Mouse (Mus musculus) hindbrain, embryonic 13.5 days (tissue): ENCODE data around the gene Gm21915. TPM values are rescaled to one million over a fixed set of nuclear protein-coding genes. Genes with fewer than 3 reads are reported as not detected.
A peak's percentile ranks its signal among the peaks of the same experiment; 100 is the strongest.

Experiments used
- ATAC-seq: fragments of 200-750 bp; cut with Nextera tagmentation; 2 replicates; pipeline ENCODE4 v1.8.0; 2017; ENCODE audit warnings: moderate TSS enrichment; ENCODE audit not compliant: low FRiP score
- H3K27ac ChIP-seq: fragments of 300-500 bp; sonication (generic); 2 replicates; pipeline ENCODE4 v1.5.1; 2015; ENCODE audit warnings: inconsistent platforms, mild to moderate bottlenecking, moderate library complexity
- H3K27me3 ChIP-seq: fragments of 300-500 bp; sonication (generic); 2 replicates; pipeline ENCODE4 v1.6.1; 2015; ENCODE audit warnings: mild to moderate bottlenecking, inconsistent platforms
- H3K36me3 ChIP-seq: fragments of 300-500 bp; sonication (generic); 2 replicates; pipeline ENCODE4 v1.6.1; 2015; ENCODE audit warnings: mild to moderate bottlenecking, inconsistent platforms
- H3K4me1 ChIP-seq: fragments of 300-500 bp; sonication (generic); replicated peaks from 2 replicates; pipeline ENCODE4 v1.6.1; 2015; ENCODE audit warnings: inconsistent platforms
- H3K4me2 ChIP-seq: fragments of 300-500 bp; sonication (generic); 2 replicates; pipeline ENCODE4 v1.6.1; 2015; ENCODE audit warnings: inconsistent platforms, mild to moderate bottlenecking, moderate library complexity
- H3K4me3 ChIP-seq: fragments of 300-500 bp; sonication (generic); 2 replicates; pipeline ENCODE4 v1.5.1; 2015; ENCODE audit warnings: mild to moderate bottlenecking, inconsistent platforms
- H3K9ac ChIP-seq: fragments of 300-500 bp; sonication (generic); 2 replicates; pipeline ENCODE4 v1.6.1; 2015; ENCODE audit warnings: mild to moderate bottlenecking, inconsistent platforms
- H3K9me3 ChIP-seq: fragments of 300-500 bp; sonication (generic); 2 replicates; pipeline ENCODE4 v1.6.1; 2016; ENCODE audit warnings: inconsistent platforms
- WGBS: fragments of 180-500 bp; shearing (Covaris S2); methylation state at CpG from one replicate; pipeline ENCODE4 v1.1.7; 2015; 5-methylcytosine and 5-hydroxymethylcytosine counted together
- polyA plus RNA-seq: library from polyadenylated mRNA; unstranded; fragments of >200 nt; fragmentation: Nextera tagmentation; extraction: Ambion mirVana; gene quantifications from 2 replicates; pipeline ENCODE4 v1.2.1, GENCODE M21; 2015

The Gm21915 gene
- polyA plus RNA-seq, 1 experiment from 2014 or later: not detected

DNA sequence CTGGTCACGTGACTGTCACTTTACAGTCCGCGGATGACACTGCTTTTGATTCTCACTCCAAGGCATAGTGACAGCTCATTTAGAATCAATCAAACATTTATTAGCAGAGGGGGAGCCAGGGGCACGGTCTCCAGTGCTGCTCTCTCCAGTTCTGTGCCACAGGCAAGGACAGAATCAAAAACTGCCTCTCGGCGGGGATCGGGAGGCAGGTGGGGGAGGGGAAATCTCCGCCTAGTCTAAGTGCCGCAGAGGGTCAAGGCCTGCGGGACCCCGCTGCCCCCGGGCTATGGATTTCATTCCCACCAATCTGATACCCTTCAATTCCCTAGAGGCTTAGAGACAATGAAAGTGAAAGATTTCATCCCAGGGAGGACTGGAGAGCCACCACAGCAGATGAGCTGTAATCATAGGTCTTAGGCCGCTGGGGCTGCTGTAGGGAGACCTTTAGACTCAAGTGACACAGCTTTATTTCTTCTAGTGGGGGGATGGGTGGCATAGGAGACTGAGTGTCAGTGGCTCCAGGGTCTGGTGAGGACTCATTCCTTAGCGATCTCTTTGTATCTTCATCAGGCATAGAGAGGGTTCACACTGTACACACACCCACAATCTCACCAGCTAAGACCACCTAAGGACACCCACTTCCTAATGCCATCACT, 31.9 kb upstream of the Gm21915 start:
- Histone ChIP-seq H3K9ac (peak overlapping the region; percentile 70), H3K9me3 (no peaks in the 10 kb centered on the region), H3K4me1 (peaks cover 40% of the 10 kb centered on the region), H3K4me3 (peak overlapping the region; percentile 35), H3K36me3 (no peaks in the 10 kb centered on the region), H3K27ac (peak overlapping the region; percentile 94), H3K4me2 (peak overlapping the region; percentile 56), H3K27me3 (no peaks in the 10 kb centered on the region)
- 2% methylated on average over 14 of the region's 14 CpGs for WGBS
- ATAC-seq: peak; percentile 91

DNA sequence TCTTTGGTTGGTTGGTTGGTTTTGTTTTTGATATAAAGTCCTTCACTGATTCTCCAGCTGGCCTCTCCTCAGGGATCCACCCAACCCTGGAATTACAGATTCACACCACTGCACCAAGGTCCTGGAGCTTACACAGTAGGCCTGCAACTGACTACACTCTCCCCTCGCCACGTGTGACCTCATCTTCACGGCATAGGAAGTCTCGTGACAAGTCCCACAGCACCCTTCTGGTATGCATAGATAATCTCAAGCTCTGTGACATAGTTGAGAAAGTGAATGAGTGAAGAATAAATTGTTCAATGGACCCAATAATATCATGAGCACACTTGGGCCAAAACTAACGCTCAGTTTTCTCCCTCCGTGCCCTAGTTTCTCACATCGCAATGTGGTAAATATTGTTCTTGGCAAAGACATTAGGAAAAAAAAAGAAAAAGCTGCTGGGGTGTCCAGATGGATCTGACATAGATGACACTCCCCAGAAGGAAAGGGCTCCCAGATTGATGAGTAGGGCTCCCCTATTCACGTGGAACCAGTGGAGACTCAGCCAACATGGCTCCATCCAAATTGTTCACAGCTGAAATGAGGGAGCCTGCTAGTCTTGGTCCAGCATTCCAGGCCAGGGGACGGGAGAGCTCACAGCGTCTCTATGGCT, 30.8 kb upstream of the Gm21915 start:
- WGBS: 78% methylated on average over 10 of the region's 10 CpGs

DNA sequence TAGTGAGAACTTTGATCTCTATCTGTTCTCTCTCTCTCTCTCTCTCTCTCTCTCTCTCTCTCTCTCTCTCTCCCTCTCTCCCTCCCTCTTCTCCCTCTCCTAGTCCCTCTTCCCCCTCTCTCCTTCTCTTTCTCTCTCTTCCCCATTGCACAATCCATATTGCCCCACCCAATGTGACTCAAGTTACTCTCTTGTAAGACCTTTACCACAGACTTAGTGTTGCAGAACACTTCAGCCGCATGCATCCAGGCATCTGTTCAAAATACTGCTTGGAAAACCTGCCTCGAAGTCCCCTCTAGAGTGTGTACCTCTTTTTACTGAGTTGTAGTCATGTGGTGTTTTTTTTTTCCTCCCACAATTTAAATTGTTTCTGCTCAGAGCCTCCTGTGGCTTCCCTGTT, 29.1 kb upstream of the Gm21915 start:
- Histone ChIP-seq H3K4me1 (peaks cover 43% of the 10 kb centered on the region), H3K4me3 (no peak overlapping the region), H3K4me2 (no peak overlapping the region), H3K27ac (peak overlapping the region; percentile 53; the same call in 1 of the 2 replicates), H3K36me3 (no peaks in the 10 kb centered on the region), H3K9me3 (no peaks in the 10 kb centered on the region), H3K27me3 (no peaks in the 10 kb centered on the region), H3K9ac (no peak overlapping the region)
- ATAC-seq: no peak
- WGBS: 86% methylated on average over 2 of the region's 2 CpGs

More for the DNA sequence above, 30.8 kb upstream of the Gm21915 start:
- H3K4me3 ChIP-seq: no peak overlapping the region
- no peaks in the 10 kb centered on the region for H3K27me3 ChIP-seq
- H3K36me3 ChIP-seq: no peaks in the 10 kb centered on the region
- peak overlapping the region; percentile 94; the same call in 1 of the 2 replicates for H3K27ac ChIP-seq
- H3K4me2 ChIP-seq: no peak overlapping the region
- no peak for ATAC-seq
- peaks cover 43% of the 10 kb centered on the region for H3K4me1 ChIP-seq
- no peaks in the 10 kb centered on the region for H3K9me3 ChIP-seq
- no peak overlapping the region for H3K9ac ChIP-seq

DNA sequence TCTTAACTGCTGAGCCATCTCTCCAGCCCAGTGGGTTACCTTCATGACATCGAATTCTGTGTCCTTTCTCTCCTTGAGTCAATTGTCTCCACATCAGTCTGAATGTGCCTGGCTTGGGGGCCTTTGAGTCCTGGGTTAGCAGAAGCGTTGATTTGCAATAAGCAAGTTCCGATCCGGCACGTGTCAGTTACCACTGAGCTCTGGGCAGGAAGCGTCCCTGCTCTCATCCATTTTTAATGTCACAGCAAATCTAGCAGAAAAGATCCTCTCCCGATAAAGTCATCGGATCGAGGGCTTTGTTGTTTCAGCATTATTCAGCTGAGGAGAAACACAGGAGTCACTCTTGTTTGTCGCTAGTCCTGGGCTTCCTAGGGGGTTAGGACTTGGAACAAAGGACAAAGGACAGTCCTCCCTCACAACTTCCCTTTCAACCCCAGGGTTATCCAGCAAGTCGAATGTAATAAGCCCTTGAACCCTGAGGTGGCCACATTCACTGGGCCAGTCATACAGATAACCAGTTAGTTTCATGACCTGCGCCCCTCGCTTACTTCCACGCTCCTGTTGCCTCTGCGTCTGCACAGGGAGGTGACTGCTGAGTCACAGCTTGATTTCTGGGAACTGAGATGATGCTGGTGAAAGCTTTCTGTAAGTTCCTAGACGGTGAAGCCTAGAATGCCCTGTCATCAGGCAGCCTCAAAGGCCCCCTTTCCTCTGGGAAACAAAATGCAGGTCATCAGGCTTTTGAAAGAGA, 27.8 kb upstream of the Gm21915 start:
- no peaks in the 10 kb centered on the region for H3K36me3 ChIP-seq
- H3K4me1 ChIP-seq: peaks cover 34% of the 10 kb centered on the region
- H3K9me3 ChIP-seq: no peaks in the 10 kb centered on the region
- H3K9ac ChIP-seq: no peak overlapping the region
- 9% methylated on average over 16 of the region's 16 CpGs for WGBS
- H3K4me3 ChIP-seq: no peak overlapping the region
- no peak overlapping the region for H3K4me2 ChIP-seq
- H3K27ac ChIP-seq: peak overlapping the region; percentile 53
- ATAC-seq: no peak
- no peaks in the 10 kb centered on the region for H3K27me3 ChIP-seq

DNA sequence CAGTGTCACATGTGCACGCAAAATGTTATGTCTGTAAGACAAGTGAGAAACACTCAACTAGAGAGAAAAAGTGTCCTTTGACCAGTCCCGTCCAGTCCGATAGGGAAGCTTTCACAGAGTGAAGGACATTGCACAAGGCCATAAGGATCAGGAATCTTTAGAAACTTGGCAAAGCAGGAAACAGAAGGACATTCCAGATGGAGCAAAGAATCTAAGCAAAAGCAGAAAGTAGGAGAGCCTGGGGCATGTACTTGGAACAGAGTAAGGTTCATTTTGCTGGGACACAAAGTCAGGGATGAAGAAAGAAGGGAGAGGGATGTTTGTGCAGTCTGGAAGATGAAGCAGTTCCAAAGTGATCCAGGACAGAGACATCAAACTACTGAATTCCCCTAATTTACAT, 21.0 kb upstream of the Gm21915 start:
- no peak for ATAC-seq

DNA sequence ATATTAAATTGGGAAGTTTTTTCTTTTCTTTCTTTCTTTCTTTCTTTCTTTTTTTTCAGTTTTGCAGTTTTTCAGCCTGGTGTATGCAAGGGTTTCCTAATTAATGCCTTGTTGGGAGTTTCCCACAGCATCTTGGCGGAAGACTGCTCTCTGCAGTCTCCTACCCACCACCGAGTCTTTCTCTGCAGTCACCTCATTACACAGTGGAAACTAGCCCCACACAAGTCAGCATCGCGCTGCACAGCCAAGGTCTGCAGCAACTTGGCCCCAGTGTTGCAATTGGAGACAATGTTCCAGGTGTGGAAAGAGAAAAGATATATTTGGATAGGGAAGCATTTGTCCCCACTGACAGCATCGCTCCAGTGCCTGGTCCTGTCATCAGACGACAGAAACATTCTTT, 20.4 kb upstream of the Gm21915 start:
- H3K4me2 ChIP-seq: no peak overlapping the region
- WGBS: 75% methylated on average over 6 of the region's 6 CpGs
- no peak for ATAC-seq

More for the DNA sequence above, 21.0 kb upstream of the Gm21915 start:
- no peak overlapping the region for H3K27ac ChIP-seq
- no peak overlapping the region for H3K4me2 ChIP-seq
- H3K36me3 ChIP-seq: no peaks in the 10 kb centered on the region
- H3K4me1 ChIP-seq: no peaks in the 10 kb centered on the region
- no peaks in the 10 kb centered on the region for H3K27me3 ChIP-seq
- H3K4me3 ChIP-seq: no peak overlapping the region
- H3K9ac ChIP-seq: no peak overlapping the region
- no peaks in the 10 kb centered on the region for H3K9me3 ChIP-seq
- 93% methylated on average over 3 of the region's 3 CpGs for WGBS

DNA sequence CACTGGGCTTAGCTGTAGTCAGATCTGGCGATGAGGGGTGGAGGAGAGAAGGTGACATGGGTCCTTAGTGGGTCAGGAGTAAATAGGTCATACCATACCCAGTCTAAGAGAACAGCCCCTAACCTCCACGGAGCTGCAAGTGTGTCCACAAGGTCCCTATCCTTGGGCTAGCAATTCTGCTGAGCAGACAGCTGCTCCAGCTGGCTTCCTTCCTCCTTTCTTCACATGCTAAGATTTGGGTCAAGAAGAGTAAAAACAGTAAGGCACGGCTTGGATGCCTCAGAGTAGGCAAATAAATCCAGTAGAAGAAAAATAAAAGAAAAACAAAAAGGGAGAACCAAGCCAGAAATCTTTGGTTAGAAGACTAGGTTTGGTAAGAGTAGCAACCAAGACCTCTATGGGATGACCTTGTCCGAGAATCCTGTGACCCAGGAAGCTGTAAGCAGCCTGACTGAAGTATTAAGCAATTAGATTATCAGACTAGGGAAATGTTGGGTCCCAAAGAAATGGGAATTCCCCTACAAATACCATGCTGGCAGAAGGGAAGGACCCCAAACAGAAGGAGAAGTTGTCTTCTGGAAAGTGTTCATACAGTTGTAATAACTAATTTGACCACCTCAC, 19.1 kb upstream of the Gm21915 start:
- H3K4me1 ChIP-seq: no peaks in the 10 kb centered on the region
- H3K9ac ChIP-seq: no peak overlapping the region
- WGBS: 92% methylated on average over 4 of the region's 4 CpGs
- H3K27me3 ChIP-seq: no peaks in the 10 kb centered on the region
- ATAC-seq: no peak
- no peaks in the 10 kb centered on the region for H3K9me3 ChIP-seq
- no peak overlapping the region for H3K4me3 ChIP-seq
- H3K4me2 ChIP-seq: no peak overlapping the region
- no peaks in the 10 kb centered on the region for H3K36me3 ChIP-seq
- H3K27ac ChIP-seq: no peak overlapping the region

More for the DNA sequence above, 20.4 kb upstream of the Gm21915 start:
- Histone ChIP-seq H3K9me3 (no peaks in the 10 kb centered on the region), H3K9ac (no peak overlapping the region), H3K4me3 (no peak overlapping the region), H3K4me1 (no peaks in the 10 kb centered on the region), H3K27ac (no peak overlapping the region), H3K36me3 (no peaks in the 10 kb centered on the region), H3K27me3 (no peaks in the 10 kb centered on the region)

DNA sequence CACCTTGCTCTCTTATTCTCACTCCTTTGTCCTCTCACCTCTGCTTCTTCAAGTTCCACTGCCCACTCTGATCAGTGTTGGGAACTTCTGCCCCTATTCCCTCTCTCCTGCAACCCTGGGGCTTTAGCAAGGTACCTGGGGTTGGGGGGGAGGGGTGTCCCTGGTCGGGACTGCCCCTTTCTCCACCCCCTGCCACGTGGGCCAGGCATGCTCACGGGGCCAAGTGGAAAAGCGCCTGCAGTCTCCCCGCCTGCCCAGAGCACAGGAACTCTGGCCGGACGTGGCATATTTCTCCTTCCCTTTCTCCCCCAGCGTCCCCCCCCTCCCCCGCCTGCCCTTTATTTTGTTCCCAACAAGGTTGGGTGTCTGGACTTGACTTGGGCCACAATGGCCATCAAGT, 17.7 kb upstream of the Gm21915 start:
- 40% methylated on average over 9 of the region's 9 CpGs for WGBS
- H3K9ac ChIP-seq: no peak overlapping the region

DNA sequence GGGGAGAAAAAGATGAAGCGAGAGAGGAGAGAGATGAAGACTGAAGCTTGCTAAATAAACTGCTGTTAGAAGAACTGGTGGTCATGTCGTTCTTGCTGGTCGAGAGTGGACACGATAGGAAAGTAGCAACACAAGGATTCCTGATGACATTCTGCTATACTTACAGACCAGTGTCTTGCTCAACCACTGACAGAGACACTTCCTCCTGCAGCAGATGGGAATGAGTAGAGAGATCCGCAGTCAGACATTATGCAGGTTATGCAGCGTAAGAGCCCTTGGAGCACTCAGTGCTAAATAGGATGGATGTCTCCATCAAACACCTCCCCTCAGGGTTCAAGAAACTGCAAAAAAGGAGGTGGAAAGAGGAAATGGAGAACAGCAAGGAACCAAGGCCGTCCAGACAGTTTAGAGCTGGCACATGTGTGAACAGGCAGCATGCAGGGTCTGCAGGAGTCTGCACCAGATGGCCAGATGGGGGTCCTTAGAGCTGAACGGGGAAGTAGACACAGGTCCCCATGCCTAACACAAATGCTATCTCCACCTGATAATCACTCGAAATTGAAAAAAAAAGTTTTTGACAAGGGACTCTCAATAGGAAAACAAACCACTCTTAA, 4.1 kb upstream of the Gm21915 start:
- Histone ChIP-seq H3K36me3 (no peaks in the 10 kb centered on the region), H3K27me3 (no peaks in the 10 kb centered on the region), H3K4me1 (peaks cover 2% of the 10 kb centered on the region), H3K4me3 (no peak overlapping the region), H3K4me2 (no peak overlapping the region), H3K9me3 (no peaks in the 10 kb centered on the region), H3K27ac (no peak overlapping the region), H3K9ac (no peak overlapping the region)
- WGBS: 73% methylated on average over 9 of the region's 9 CpGs
- no peak for ATAC-seq

More for the DNA sequence above, 17.7 kb upstream of the Gm21915 start:
- Histone ChIP-seq H3K27me3 (no peaks in the 10 kb centered on the region), H3K9me3 (no peaks in the 10 kb centered on the region), H3K36me3 (no peaks in the 10 kb centered on the region), H3K4me1 (no peaks in the 10 kb centered on the region), H3K27ac (no peak overlapping the region), H3K4me2 (no peak overlapping the region), H3K4me3 (no peak overlapping the region)
- ATAC-seq: no peak

DNA sequence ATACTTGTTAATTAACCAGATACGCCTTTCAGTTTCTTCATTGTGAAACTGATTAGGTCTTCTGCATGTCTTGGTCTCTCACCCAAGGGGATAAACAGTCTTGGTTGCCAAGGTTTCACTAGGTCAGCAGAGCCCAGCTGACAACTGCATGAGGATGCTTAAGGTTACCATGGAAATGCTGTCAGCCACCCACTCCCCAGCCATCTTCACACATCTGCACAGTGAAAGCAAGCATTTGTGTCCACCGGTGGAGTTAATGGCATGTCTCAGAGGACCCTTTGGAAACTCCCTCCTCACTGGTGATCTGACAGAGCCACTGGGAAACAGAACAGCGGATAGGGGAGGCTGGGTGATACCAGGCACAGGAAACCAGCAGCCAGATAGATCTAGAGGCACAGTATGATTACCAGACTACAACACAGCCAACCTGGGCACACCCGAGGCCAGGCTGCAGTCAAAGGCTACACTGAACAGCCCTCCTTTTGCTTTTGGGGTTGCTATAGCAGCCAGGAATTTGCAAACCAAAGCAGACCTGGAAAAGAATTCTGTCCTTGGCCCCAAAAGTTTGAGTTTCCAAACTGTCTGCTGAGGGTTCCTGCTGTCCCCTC, 1.0 kb downstream of the Gm21915 start:
- Histone ChIP-seq H3K27me3 (no peaks in the 10 kb centered on the region), H3K4me1 (peaks cover 11% of the 10 kb centered on the region), H3K9me3 (no peaks in the 10 kb centered on the region), H3K9ac (peak overlapping the region; percentile 24; the same call in 1 of the 2 replicates), H3K4me3 (no peak overlapping the region), H3K4me2 (no peak overlapping the region), H3K27ac (peak overlapping the region; percentile 52), H3K36me3 (no peaks in the 10 kb centered on the region)
- ATAC-seq: peak; percentile 64; the same call in 1 of the 2 replicates
- 23% methylated on average over 4 of the region's 4 CpGs for WGBS

DNA sequence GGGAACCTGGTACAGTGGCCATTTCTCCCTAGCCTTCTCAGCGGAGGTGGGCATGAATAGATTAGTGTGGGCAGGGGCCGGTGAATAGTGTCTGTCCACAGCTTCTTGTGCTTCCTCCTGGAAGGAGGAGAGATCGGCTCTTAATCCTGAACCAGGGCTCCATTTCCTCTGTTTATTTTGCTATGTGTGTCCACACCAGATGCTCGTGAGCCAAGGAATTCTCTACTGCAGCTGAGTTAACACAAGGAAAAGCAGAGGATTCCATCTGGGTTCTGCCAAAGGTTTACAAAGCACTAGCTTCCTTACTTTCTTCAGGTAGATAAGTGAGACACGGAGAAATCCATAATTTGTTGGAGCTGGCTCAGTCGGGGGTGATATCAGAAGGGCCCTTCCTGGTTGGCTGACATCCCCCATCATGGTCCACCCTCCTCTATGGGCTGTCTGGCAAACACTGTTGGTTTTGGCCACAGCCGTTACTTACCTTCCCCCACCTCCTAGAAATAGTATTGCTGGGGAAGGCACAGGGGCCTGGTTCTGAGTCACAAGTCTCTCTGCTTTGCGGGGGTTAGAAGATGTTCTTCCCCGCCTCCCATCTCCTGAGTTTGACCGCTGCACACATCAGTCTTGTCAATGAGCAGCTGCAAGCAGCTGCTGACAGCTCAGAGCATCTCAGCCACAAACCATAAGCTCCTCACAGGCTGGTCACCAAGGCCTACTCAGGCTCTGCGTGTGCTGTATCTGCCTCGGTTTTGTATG, 5.0 kb downstream of the Gm21915 start:
- no peak overlapping the region for H3K4me3 ChIP-seq
- H3K9ac ChIP-seq: no peak overlapping the region
- 75% methylated on average over 12 of the region's 12 CpGs for WGBS
- H3K36me3 ChIP-seq: no peaks in the 10 kb centered on the region
- peaks cover 13% of the 10 kb centered on the region for H3K4me1 ChIP-seq
- no peaks in the 10 kb centered on the region for H3K9me3 ChIP-seq
- no peaks in the 10 kb centered on the region for H3K27me3 ChIP-seq
- no peak overlapping the region for H3K4me2 ChIP-seq
- no peak overlapping the region for H3K27ac ChIP-seq
- ATAC-seq: no peak
